Mouse (Mus musculus): ENCODE measurements around the gene Pmp22.

- TF ChIP-seq POLR2A (IDR thresholded peaks at IDR 0.05; ENCODE audit: extremely low read depth, insufficient read depth, low read length), result no peak
- no peak for TF ChIP-seq CTCF (IDR thresholded peaks at IDR 0.05; ENCODE audit: extremely low read depth, insufficient read depth, low read length)
These were observed 73.3 kb downstream of the Pmp22 start for GRCm38 (mm10) chr11:63201989-63202535.

All from cortical plate, adult 2 months (tissue).